Mouse (Mus musculus) embryonic fibroblast, embryonic 13.5 days (primary cell): ENCODE results near the gene Ntsr1.

ENCODE experiments used
- CTCF ChIP-seq: IDR thresholded peaks from 2 replicates; pipeline ENCODE4 v1.5.1; 2011; ENCODE audit warnings: mild to moderate bottlenecking, control low read depth, low read length, moderate library complexity, borderline replicate concordance; ENCODE audit not compliant: insufficient read depth
- POLR2A ChIP-seq: IDR thresholded peaks from 2 replicates; pipeline ENCODE4 v1.6.1; 2011; ENCODE audit warnings: low read depth, mild to moderate bottlenecking, control low read depth, low read length, moderate library complexity

DNA sequence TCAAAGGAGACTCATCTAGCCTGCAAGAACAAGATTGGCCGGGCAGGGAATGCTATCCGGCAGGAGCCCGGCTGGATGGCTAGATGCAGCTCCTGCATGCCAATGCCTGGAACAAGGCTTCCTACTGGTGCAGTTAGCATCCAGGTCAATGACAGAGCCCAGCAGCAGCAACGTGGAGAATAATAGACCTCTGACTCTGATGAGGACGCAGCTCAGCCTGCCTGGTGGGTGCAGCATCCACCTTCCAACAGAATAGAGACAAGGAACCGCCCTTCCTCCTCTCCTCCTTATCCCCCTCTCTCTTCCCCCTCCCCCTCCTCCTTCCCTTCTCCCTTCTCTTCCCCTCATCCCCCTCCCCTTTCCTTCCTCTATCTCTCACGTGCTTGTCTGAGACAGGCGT is 28.1 kb downstream of the Ntsr1 start:
- TF ChIP-seq CTCF: no peak
- no peak for TF ChIP-seq POLR2A
